Mouse (Mus musculus) testis, postnatal 10 days (tissue): ENCODE measurements around the gene Cpa2.
A peak's percentile ranks its signal among the peaks of the same experiment; 100 is the strongest.

Source experiments
- DNase-seq: peaks from one replicate; pipeline ENCODE4 v3.0.0; 2021; ENCODE audit warnings: low spot score

Cpa2 gene

GRCm38 (mm10) chr6:30541009-30541799 is at the start of gene Cpa2:
Cpa2 (plus strand) TSS chr6:30541582.
- DNase-seq = no peak

GRCm38 (mm10) chr6:30499049-30499448 is 42.3 kb upstream of the Cpa2 start:
- DNase-seq = no peak

- no peak for DNase-seq
These were observed 32.6 kb upstream of the Cpa2 start for GRCm38 (mm10) chr6:30508824-30509223.

DNA sequence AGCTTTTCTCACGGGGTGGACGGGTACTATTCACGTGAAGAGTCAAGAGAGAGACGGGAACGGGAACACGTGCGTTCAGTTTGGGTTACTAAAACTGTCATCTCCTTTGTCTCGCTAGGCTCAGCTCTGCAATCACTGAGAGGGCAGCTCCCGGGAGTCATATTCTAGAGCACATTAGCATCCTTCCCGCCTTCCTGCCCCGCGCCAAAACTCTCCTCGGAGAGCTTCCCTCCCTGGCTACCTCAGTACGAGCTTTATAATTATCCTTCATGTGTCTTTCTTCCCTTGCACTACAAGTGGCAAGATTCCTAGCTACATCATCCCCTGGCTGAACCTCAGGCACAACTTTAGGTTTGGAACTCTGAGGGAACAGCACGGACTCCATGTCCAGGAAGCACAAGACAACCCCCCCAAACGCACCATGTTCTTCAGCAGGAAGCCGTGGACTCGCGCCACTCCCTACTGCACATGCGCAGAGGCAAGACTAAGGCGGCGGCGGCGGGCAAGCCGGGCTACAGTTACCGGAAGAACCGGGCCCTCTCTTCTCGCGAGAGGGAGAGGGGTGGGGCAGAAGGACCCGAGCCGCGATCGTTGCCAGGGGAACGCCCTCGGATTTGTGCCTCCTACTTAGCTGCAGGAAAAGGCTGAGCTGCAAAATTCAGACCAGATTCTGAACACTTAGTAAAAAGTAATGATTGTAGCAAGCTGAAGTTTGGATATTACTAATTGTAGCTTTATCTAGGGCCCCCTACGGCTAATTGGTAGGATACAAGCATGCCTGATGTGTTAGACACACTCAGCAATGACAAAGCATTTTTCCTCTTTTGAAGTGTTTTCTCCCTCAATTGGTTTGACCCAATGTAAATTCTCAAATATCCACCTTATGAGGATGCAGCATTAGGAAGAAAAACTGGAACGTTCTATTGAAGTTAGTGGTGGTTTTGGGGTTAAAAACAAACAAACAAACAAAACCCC is 31.8 kb upstream of the Cpa2 start, which contains the start of the genes Tmem209 and Ssmem1:
Gene Tmem209, minus strand, starts transcription at position 519 of the 975 bp plus-strand sequence.
Gene Ssmem1, plus strand, starts transcription at position 585 of the 975 bp plus-strand sequence.
- DNase-seq = peak; percentile 99

DNA sequence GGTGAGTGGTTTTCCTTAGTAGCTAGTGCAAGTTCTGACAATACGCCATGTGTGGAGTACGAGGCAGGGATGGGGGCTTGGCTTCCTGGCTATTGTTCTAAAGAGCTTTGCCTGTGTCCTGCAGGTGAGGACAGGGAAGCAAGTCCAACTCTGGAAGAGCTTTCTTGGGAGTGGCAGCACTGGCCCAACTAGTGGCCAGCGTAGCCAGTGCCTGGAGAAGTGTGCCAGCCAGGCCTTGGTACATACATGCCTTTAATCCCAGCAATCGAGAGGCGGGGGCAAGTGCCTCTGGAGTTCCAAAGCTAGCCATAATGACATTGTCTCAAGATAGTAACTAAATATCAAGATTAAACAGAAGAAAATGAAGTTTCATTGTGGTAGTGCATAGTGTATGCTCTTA is 31.1 kb upstream of the Cpa2 start:
- no peak for DNase-seq

DNA sequence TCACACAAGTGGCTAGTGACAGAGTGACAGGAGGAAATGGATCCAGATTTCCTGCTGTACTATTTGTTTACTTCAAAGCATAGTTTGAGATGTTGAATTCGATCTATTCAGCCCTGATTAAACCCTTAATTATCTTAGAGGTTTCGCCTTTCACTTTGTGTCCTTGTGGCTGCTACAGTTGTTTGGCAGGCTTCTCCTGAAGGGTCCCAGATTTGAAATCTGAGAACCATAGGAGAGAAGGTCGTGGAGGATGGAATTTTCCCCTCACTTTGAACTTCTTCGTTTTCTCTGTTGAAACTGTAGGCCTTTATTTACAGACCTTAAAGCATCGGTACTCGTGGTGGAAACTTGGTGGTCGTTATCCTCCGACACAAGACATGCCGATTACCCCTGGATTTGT is 27.1 kb upstream of the Cpa2 start:
- no peak for DNase-seq

- DNase-seq = no peak
These were observed 21.0 kb upstream of the Cpa2 start for GRCm38 (mm10) chr6:30520400-30520799.

- no peak for DNase-seq
These were observed 15.7 kb upstream of the Cpa2 start for GRCm38 (mm10) chr6:30525456-30526332.

GRCm38 (mm10) chr6:30526586-30527515 is 14.5 kb upstream of the Cpa2 start:
- DNase-seq = peak; percentile 58

DNA sequence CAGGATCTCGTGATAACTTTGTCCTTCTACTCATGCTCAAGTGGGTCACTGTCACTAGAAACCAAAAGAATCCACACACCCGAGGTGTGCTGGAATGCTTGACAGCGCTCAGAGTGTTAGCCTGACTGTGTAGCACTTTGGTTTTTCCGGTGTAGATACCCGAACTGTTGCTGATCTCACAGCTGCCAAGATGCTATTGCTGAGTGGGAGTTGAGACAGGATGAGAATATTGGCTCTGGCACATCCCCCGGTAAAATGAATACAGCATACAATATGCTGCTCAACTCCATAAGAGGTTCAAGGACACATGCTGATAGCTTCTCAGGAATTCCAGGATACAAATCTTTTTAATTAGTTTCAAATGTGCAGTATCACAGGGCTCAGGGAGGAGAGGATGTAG is 12.6 kb upstream of the Cpa2 start:
- no peak for DNase-seq

GRCm38 (mm10) chr6:30535340-30535739 is 6.0 kb upstream of the Cpa2 start:
- DNase-seq = peak; percentile 74

GRCm38 (mm10) chr6:30538240-30538639 is 3.1 kb upstream of the Cpa2 start:
- no peak for DNase-seq

GRCm38 (mm10) chr6:30538800-30539199 is 2.6 kb upstream of the Cpa2 start:
- no peak for DNase-seq

DNA sequence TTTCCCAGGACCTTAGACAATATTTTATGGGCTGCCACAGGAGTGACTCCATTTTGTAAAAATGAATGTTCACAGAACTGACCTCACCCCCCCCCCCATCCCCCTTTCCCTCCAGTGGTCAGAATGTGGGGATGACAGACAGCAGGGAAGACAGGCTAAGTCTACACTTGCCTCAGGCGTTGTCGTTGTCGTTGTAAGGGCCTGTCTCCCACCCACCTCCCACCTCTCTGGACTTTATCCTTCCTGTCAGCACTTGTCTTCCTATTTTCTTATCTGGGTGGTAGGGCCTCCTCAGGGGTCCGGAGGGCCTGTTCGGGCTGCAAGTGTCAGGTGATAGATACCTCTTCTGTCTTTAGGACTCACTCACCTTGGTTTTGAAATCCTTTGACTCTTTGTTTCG is 895 bp downstream of the Cpa2 start:
- DNase-seq = no peak

GRCm38 (mm10) chr6:30543077-30543476 is 1.7 kb downstream of the Cpa2 start:
- no peak for DNase-seq

- DNase-seq = no peak
These were observed 2.5 kb downstream of the Cpa2 start for GRCm38 (mm10) chr6:30543851-30544250.

GRCm38 (mm10) chr6:30545689-30546088 is 4.3 kb downstream of the Cpa2 start:
- DNase-seq = peak; percentile 28

DNA sequence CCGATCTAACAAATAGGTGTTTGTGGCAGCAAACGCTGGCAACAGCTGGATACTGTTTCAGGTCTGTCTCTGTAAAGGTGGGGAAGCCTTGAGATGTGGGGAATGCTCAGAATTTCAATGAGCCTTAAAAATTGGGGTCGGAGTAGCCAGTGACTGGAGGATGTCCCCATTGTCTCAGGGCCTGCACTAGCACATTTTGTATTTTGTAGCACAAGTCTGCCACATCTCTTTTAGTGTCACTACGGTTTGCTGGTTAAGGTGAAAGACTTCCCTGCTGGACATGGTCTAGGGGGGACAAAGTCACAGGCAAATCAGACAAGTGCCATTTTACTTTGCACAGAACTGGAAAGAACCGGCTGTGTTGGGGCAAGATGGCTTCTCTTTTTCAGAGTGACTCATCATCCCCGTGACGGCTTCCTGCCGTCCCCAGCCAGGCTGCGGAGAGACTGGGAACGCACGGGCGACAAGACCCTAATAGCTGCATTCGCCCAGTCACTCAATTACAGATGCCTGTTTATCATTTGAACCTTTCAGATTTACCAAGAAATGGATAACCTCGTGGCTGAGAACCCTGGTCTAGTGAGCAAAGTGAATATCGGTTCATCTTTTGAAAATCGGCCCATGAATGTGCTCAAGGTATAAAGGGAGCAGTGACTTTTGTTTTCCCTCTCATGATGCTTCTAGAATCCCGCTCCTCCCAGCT is 5.3 kb downstream of the Cpa2 start:
- peak; percentile 47 for DNase-seq

DNA sequence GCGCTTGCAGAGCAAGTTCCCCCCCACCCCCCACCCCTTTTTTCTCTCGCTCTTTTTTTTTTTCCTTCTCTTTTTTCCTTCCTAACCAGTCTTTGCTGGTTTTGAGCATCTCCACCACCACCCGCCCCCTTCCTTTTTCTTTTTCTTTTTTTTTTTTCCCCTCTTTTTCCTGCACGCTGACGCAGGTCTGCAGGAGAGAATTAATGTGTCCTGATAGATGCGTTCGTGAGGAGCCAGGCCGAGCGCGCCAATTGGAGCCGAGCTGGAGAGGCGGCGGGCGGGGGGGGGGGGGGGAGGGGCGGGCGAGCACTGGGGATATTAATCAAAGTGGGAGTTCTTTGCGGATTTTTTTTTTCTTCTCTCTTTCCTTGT is 5.9 kb downstream of the Cpa2 start:
- DNase-seq = peak; percentile 59
